Mouse (Mus musculus) cerebellum, adult 2 months (tissue): ENCODE measurements around the gene Olfr731.

ENCODE experiments used
- CTCF ChIP-seq: fragments of 200-500 bp; IDR thresholded peaks from 2 replicates; pipeline ENCODE4 v1.5.1; 2011; ENCODE audit warnings: low read depth, mild to moderate bottlenecking, control low read depth, low read length, moderate library complexity, borderline replicate concordance; ENCODE audit not compliant: insufficient read depth
- POLR2A ChIP-seq: fragments of 200-500 bp; IDR thresholded peaks from 2 replicates; pipeline ENCODE4 v1.6.1; 2011; ENCODE audit warnings: low read length, control low read depth, borderline replicate concordance; ENCODE audit not compliant: insufficient read depth

DNA sequence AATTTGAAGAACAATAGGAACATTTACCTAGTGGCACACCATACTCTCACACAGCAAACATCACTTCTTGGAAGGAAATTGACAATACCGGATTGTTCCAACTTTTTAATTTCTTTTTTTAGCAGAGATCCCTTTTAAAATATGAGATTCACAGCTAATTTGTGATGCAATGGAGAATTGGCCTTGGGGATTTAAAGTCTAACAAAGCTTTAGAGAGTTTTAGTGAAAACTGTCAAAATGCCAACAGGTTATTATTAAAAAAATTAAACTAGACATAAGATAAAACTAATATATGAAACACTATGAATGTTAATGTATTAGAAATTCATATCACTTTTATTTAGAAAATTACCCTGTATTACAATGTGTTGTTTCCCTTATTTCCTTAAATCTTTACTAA, 42.4 kb upstream of the Olfr731 start, which contains the start of gene Olfr732:
- TF ChIP-seq CTCF (no peak), POLR2A (no peak)
